Mouse (Mus musculus) layer of hippocampus, adult 2 months (tissue): ENCODE data around the gene Aig1. TPM values are rescaled to one million over a fixed set of nuclear protein-coding genes. Genes with fewer than 3 reads are reported as not detected.
"Not testable (repeated sequence)": the region's sequence is repeated elsewhere in the genome, so short reads cannot be mapped to it uniquely, and the experiment has no call there.

Experiments used
- DNase-seq, 2 experiments: peaks; one replicate each; pipeline ENCODE4 v3.0.0; 2022; ENCODE audit warnings: low spot score in 2 of 2
- H3K27ac ChIP-seq: fragments of 200-600 bp; 2 replicates; pipeline ENCODE4 v1.8.1; 2022
- H3K4me3 ChIP-seq: fragments of 200-600 bp; 2 replicates; pipeline ENCODE4 v1.8.1; 2022; ENCODE audit warnings: mild to moderate bottlenecking
- CTCF ChIP-seq: fragments of 200-600 bp; conservative IDR thresholded peaks from 2 replicates; pipeline ENCODE4 v1.8.1; 2022; ENCODE audit warnings: antibody characterized with exemption, mild to moderate bottlenecking, moderate library complexity
- long read RNA-seq, 2 experiments: library from polyadenylated mRNA; stranded (forward); transcript quantifications; one replicate each; pipeline ENCODE4 v2.0.0; 2021; ENCODE audit warnings: borderline mapping rate in 2 of 2
- total RNA-seq, 2 experiments: library from RNA; stranded (reverse); gene quantifications; 2 replicates each; pipeline ENCODE4 v1.2.3; 2021

The Aig1 gene
- 10 to 100 TPM; 57.3 to 61.1 TPM for total RNA-seq
- long read RNA-seq, experiment 1, transcript Aig1-205 (6 exons, 1,554 nt) = major isoform, 32 of 38 reads
- long read RNA-seq, experiment 1, partial matches to known transcripts = 0 of 38 reads
- long read RNA-seq, experiment 1, other reads (novel, unspliced or antisense) = 6 of 38 reads
- long read RNA-seq, experiment 2, transcript Aig1-205 (6 exons, 1,554 nt) = major isoform, 39 of 53 reads
- long read RNA-seq, experiment 2, partial matches to known transcripts = 3 of 53 reads
- long read RNA-seq, experiment 2, other reads (novel, unspliced or antisense) = 6 of 53 reads

DNA sequence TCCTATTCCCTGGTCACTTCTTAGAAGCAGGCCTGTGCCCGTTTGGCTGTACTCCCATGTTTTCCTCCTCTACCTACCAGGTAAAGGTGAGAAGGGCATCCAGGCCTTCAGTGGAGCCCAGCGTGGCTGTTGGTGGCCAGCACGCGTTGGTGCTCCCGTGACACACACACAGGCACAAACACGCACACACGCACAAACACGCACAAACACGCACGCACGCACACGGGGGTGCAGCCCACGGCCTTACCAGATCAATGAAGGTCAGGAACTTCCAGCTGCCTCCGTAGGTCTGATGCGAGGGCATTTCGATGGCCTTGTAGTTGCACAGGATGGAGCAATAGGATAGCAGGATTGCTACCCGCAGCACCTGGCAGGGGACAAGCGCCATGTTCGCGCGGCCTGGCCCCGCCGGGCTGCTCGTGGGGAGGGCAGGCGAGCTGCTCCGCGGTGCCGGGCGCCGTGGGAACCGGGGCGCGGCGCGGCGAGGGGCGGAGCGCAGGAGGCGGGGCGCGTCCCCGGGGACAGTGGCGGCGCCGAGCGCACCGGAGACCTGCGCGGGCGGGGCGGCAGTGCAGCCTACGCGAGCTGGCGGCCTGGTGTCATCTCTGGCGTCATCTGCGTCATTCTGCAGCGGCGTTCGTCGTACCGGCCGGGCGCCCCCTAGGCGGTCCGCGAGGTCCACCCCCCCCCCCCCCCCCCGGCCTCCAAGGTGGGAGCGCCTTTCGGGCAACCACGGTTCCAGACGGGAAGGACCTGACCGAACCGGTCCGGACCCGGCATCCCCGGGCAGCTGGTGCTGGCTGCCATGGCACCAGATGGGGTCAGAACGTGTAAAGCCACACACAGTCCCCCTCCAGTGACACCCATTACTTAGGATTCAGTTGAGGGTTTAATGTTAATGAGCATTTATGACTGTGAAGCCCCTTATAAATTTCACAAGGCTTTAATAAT lies at the start of gene Aig1:
Gene Aig1 (minus strand): TSS at position 610 of the 951 bp plus-strand sequence.
- Histone ChIP-seq H3K4me3 (peak within 1 kb of the TSS; percentile 79), H3K27ac (peak within 1 kb of the TSS; percentile 96)
- peak; percentile 67 to 74 for DNase-seq
- TF ChIP-seq CTCF = peak; percentile 58

DNA sequence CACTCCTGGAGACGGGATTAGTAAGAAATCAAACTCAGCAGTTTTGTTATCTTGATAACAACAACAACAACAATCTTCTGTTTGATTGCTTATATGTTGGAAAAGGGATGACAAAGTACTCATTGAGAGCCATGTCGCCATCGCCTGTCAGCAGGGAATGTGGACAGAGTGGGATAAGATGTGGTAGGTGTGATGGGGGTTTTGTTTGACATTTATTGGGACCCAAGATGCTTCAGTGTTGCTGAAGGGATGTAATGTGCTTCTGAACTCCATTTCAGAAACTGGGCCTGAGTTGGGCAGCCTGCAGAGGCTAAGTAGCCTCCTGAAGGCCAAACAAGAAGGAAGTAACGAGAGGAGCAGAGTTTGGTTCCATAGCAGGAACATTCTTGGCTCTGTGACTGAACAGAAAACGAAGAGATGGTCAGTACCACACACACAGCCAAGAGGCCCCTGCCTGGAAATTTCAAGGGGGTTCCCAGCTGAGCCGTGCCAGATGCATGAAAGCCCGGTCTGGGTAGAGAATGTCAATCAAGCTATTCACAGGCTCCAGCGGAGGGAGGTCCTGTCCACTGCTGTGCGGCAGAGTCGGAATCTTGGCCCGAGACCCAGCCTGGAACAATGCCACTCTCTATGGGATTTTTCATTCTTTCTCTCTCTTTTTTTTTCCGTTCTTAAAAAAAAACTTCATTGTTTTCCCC lies 48.0 kb upstream of the Aig1 start:
- no peak overlapping the region for H3K27ac ChIP-seq
- TF ChIP-seq CTCF = no peak
- no peak overlapping the region for H3K4me3 ChIP-seq
- DNase-seq = peak; percentile 16 to 18

DNA sequence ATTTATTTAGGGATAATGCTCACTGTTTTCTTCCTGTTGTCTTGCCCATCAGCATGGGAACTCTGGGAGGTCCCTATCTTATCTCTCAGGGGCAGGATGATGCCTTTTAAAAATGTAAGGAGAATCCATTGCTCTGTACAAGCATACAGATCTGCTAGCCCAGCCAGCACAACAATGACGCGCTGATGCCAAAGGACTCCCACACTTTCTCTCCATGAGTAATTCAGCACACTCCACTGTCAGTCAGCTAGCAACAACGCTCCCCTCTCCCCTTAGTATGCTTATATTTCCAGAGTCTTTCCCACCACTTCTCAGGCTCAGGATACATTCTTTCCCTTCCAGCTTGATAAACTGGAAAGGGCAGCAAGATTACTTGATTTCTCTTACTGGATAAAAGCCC lies 46.4 kb upstream of the Aig1 start:
- Histone ChIP-seq H3K27ac (0 out of 2 replicates have a peak overlapping the region, but pooled peaks have one; percentile 15), H3K4me3 (no peak overlapping the region)
- no peak for TF ChIP-seq CTCF
- DNase-seq = peak in 1 of 2 experiments; percentile 9

DNA sequence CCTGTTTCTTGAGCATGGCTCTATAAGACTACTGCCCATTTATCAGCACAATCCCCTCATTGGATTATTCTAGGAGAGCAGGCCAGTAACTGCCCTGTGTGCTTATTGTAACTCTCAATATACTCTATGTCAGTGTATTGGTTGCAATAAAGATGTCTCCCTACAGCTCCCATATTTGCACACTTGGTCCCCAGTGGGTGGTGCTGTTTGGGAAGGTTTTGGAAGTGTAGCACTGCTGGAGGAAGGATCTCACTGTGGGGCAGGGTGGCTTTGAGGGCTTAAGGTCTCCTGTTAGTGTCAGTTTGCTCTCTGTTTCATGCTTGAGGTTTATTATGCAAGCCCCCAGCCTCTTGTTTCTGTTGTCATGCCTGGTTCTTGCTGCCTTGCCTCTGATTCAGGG lies 44.9 kb upstream of the Aig1 start:
- Histone ChIP-seq H3K27ac (no peak overlapping the region), H3K4me3 (no peak overlapping the region)
- TF ChIP-seq CTCF = peak; percentile 56
- no peak for DNase-seq

DNA sequence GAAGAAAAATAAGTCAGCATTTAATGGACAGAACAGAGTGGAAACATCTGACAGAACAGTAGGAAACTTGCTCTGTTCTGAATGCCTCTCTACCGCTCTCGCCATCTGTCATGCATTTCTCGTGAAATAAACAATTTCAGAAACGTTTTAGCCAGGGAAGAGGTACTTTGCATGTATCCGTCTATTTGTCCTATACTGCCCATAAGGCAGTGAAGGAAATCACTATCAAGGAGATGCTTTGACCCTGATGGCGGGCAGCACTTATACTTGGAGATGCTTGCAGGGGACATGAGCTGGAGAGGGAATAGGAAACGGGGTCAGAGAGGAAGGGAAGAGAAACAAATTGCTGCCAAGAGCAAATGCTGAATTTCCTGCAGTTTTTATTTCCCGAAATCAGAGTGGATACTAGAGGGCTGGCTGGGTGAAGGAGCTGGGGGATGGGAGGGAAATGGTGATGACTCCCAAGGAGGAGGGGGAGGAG lies 37.5 kb upstream of the Aig1 start:
- Histone ChIP-seq H3K27ac (peak overlapping the region; percentile 85), H3K4me3 (no peak overlapping the region; the same call in 1 of the 2 replicates)
- no peak for TF ChIP-seq CTCF
- DNase-seq = peak; percentile 23 to 38

DNA sequence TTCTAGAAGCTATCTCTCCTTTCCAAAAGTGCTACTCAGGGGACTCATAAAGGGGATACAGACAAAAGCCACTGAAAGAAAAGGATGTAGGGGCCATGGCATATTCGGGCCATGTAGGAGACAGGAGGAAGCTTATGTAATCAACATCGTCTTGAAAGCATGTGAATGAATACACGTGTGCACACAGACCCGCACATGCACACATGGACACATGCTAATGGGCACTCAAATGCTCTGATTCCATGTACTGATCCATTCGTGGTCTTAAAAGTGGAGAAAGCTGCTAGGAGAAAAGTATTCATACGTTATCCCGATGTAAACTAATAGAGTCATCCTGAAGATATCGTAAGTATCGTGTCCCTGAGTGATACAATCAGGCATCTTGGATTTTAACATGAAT lies 36.8 kb upstream of the Aig1 start:
- no peak for TF ChIP-seq CTCF
- no peak overlapping the region for H3K4me3 ChIP-seq
- DNase-seq = no peak
- peak overlapping the region; percentile 85 for H3K27ac ChIP-seq

DNA sequence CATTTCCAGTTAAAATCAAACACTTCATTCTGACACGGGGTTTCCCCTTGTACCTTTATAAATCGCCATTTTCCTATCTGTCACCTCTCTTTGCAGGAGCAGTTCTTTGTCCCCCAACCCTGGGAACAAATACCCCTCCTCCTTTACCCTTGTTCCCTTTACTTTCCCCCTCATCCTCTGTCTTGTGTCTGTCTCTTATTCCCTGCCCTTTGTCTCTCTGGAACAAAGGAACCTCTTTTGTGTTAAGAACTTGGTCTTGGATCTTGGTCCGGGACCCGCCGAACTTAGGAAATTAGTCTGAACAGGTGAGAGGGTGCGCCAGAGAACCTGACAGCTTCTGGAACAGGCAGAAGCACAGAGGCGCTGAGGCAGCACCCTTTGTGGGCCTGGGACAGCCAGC lies 24.0 kb upstream of the Aig1 start:
- not testable (repeated sequence) for H3K4me3 ChIP-seq, H3K27ac ChIP-seq, DNase-seq

DNA sequence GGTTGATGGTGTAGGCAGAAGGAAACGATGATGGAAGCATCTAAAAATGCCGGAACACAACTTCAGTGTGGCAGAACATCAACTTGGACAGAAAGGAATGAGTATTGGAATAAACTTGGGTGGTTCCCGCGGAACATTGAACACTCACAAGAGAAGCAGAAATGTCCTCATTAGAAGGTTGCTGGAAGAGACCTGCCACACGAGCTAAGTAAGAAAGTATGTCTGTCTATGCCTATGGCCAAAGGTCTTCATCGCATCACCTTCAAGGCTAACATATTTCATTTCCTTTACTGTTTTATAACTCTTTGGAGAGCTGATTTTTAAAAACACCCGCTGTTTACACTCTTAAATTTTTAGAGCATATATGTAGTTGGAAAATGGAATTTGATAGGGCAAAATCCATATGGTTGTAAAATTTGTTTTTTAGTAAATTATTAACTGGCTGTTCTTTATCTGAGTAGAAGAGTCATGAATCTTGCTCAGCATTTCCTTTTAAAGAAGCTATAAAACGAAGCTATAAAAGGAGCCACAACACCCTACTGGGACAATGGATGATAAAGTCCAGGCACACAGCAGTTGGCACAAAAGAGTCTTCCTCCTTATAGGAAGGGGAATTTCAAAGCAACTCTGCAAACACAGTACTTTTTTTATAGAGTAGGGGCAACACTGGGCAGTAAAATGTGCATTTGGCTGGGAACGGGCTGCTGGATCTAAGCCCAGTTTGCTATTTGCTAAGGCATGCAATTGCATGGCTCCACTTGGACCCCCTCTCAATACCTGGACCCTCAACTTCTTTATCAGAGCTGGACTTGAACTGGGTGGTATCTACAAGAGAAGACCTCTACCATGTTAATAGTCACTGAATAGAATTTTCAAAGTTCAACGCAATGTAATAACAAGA lies 14.4 kb upstream of the Aig1 start:
- Histone ChIP-seq H3K27ac (no peak overlapping the region), H3K4me3 (no peak overlapping the region)
- no peak for TF ChIP-seq CTCF
- DNase-seq = no peak

DNA sequence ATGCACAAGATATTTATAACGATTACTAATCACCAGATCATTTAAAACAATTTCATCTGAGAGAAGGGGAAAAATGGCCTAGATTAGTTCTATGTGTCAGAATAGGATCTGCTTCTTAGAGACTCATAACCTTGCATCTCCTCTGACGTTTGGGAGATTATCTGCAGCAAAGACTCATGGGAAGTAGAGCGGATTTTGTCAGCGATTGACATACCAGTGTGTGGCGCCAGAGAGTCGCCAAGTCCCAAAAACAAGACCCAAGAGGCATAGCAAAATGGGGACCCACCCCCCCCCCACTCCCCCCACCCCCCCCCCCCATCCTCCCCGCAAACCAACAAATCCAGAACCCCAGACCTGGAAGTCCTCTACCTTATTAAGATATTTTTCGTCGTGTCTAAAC lies 13.7 kb upstream of the Aig1 start:
- H3K27ac ChIP-seq = no peak overlapping the region
- peak; percentile 47 for TF ChIP-seq CTCF
- DNase-seq = no peak
- no peak overlapping the region for H3K4me3 ChIP-seq

DNA sequence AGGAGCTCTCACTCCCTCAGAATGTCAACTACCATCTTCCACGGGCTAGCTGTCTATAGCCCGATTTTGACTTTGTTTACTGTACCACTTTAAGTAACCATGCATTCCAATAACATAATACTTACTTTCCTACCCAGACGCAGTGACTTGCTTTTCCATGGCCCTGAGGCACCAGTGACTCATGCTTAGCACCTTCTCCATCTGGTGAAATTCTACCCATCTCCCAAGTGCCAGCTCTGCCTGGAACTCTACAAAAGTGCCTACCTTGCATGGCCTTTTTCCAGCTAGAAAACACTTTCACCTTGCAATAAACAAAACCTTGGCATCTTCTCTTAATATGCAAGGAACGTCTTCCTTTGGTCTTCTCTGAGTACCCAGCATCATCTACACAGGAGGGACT lies 9.9 kb upstream of the Aig1 start:
- DNase-seq = no peak
- H3K27ac ChIP-seq = no peak overlapping the region
- no peak overlapping the region for H3K4me3 ChIP-seq
- TF ChIP-seq CTCF = no peak

DNA sequence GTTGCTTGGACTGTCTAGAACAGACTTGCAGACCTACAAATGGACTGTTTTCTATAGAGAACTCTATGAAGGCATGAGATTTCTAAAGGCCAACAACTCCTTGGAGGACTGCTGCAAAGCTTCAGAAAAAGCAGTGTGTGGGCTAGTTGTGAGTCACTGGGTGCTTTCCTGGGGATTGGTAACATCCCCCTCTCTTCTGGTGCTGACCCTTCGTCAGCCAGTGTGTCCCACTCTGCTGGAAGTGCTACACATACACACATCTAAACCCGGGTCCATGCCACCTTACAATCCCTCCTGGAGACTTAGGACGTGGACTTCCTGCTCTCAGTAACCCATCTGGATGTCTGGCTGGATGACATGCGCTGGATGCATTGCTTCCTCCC lies 6.2 kb upstream of the Aig1 start:
- Histone ChIP-seq H3K27ac (no peak overlapping the region), H3K4me3 (no peak overlapping the region)
- no peak for TF ChIP-seq CTCF
- no peak for DNase-seq
